Comparison of ENCODE assay signal across 24 mouse cellular contexts in the genomic region with DNA sequence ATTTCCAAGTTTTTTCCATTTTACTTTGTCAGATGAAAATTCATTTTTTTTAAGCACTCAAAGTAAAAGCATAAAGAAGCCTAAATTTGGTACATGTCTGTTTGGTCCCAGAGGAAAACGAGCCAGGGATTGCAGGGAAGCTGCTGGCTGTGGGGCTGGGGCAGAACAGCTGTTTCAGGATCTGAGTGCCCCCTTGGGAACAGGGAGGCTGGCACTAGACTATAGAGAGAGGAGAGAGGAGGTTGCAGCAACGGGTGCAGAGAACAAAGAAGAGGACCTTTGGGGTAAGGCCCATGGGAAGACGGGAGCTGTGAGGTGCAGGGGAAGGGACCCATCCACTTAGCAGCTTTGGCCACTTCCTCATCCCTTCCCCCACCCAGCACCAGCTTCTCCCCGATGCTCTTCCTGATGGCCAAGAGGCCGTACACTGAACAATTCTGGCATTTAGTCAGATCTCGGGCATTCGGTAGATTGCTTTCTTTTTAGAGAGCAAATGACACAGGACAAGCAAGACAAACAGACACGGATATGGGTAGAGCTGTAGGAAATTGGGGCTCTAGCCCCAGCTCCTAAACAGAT. TPM values are rescaled to one million over a fixed set of nuclear protein-coding genes. Genes with fewer than 3 reads are reported as not detected.
DNase-seq lines count a peak whose midpoint lies in the region; ATAC-seq and TF ChIP-seq lines count a peak whose summit lies in the region.
"Had no signal": no experiment of that assay in that cellular context is flagged by ENCODE, and none has a peak within 500 bp of the region (broad histone marks: within the 10 kb centered on the region; RNA-seq: fewer than 3 reads in every experiment).

No protein-coding gene starts in this region.

- H3K79me2 ChIP-seq in myocyte (ENCODE audit: control insufficient read depth, insufficient read depth), result no peaks in the 10 kb centered on the region

- H3K27ac ChIP-seq in hindbrain, embryonic 13.5 days, result peak overlapping the region; percentile 30; the same call in 1 of the 2 replicates
- no peak overlapping the region for H3K27ac ChIP-seq in hindbrain, embryonic 14.5 days
- H3K27ac ChIP-seq: embryonic facial prominence, embryonic 15.5 days; forebrain, embryonic 15.5 days; heart, embryonic 15.5 days had no signal

- no peak for ATAC-seq in hindbrain, embryonic 13.5 days (ENCODE audit: low FRiP score)
- ATAC-seq in hindbrain, embryonic 14.5 days (ENCODE audit: low FRiP score), result no peak
- ATAC-seq: forebrain, embryonic 15.5 days; hindbrain, embryonic 16.5 days had no signal

- H3K4me1 ChIP-seq in hindbrain, embryonic 13.5 days (replicated peaks), result peaks cover 26% of the 10 kb centered on the region
- no peaks in the 10 kb centered on the region for H3K4me1 ChIP-seq in hindbrain, embryonic 14.5 days (replicated peaks; ENCODE audit: control insufficient read depth, insufficient read depth, low read length)

- H3ac ChIP-seq in myocyte (ENCODE audit: control insufficient read depth, insufficient read length), result no peak overlapping the region

- H3K4me3 ChIP-seq in hindbrain, embryonic 13.5 days, result no peak overlapping the region
- H3K4me3 ChIP-seq in hindbrain, embryonic 14.5 days (replicated peaks; ENCODE audit: low read length), result no peak overlapping the region
- no peak overlapping the region for H3K4me3 ChIP-seq in myocyte
- H3K4me3 ChIP-seq: embryonic facial prominence, embryonic 15.5 days; erythroblast, embryonic 14.5 days; forebrain, embryonic 15.5 days; heart, embryonic 15.5 days had no signal

- 0 out of 2 replicates have a peak, but pooled peaks cover 4% of the 10 kb centered on the region for H3K27me3 ChIP-seq in hindbrain, embryonic 13.5 days
- H3K27me3 ChIP-seq in hindbrain, embryonic 14.5 days (ENCODE audit: control insufficient read depth, insufficient read depth, low read length), result no peaks in the 10 kb centered on the region
- no peaks in the 10 kb centered on the region for H3K27me3 ChIP-seq in myocyte (ENCODE audit: control insufficient read depth, insufficient read depth, insufficient read length)
- H3K27me3 ChIP-seq: forebrain, embryonic 15.5 days had no signal

- H3K9me3 ChIP-seq in hindbrain, embryonic 13.5 days, result peaks cover 5% of the 10 kb centered on the region; the same call in 1 of the 2 replicates
- H3K9me3 ChIP-seq in hindbrain, embryonic 14.5 days (ENCODE audit: control insufficient read depth, low read length), result no peaks in the 10 kb centered on the region
- H3K9me3 ChIP-seq: embryonic facial prominence, embryonic 15.5 days; forebrain, embryonic 15.5 days; heart, embryonic 15.5 days had no signal

- no peaks in the 10 kb centered on the region for H3K36me3 ChIP-seq in hindbrain, embryonic 13.5 days
- H3K36me3 ChIP-seq in hindbrain, embryonic 14.5 days (replicated peaks; ENCODE audit: control insufficient read depth, insufficient read depth), result no peaks in the 10 kb centered on the region
- H3K36me3 ChIP-seq in myocyte (ENCODE audit: control insufficient read depth, insufficient read depth), result no peaks in the 10 kb centered on the region
- H3K36me3 ChIP-seq: embryonic facial prominence, embryonic 15.5 days; forebrain, embryonic 15.5 days; heart, embryonic 15.5 days had no signal

- peak; percentile 17 for DNase-seq in adrenal gland, postnatal 14 days
- no peak for DNase-seq in adrenal gland, adult (ENCODE audit: inconsistent age in 2 of 2, low spot score in 1 of 2)
- DNase-seq in hindbrain, embryonic 14.5 days (ENCODE audit: low spot score), result no peak
- DNase-seq in retina, embryonic 14.5 days (ENCODE audit: low spot score), result peak; percentile 27
- no peak for DNase-seq in retina, postnatal 1 day
- DNase-seq in urinary bladder, postnatal 4 days (ENCODE audit: low spot score in 2 of 2), result no peak
- DNase-seq: adrenal gland, postnatal 36 days; cerebellum, adult 11 months; cerebellum, adult 9-10 months; cerebellum, postnatal 36 days; embryo, embryonic 11 days; gastrocnemius, postnatal 36 days; heart, adult 11 months; heart, postnatal 14 days; kidney, adult 11 months had no signal

- no peak overlapping the region for H3K4me2 ChIP-seq in hindbrain, embryonic 13.5 days
- H3K4me2 ChIP-seq in hindbrain, embryonic 14.5 days (replicated peaks), result no peak overlapping the region
- H3K4me2 ChIP-seq in myocyte (ENCODE audit: low read depth), result peak overlapping the region; percentile 58
- H3K4me2 ChIP-seq: embryonic facial prominence, embryonic 15.5 days; forebrain, embryonic 15.5 days; heart, embryonic 11.5 days; heart, embryonic 15.5 days had no signal

- no peak for TF ChIP-seq POLR2A in myocyte (IDR thresholded peaks at IDR 0.05; ENCODE audit: insufficient read length, low read depth)

- no peak overlapping the region for H3K9ac ChIP-seq in hindbrain, embryonic 13.5 days
- no peak overlapping the region for H3K9ac ChIP-seq in hindbrain, embryonic 14.5 days
- H3K9ac ChIP-seq: embryonic facial prominence, embryonic 15.5 days; forebrain, embryonic 15.5 days; heart, embryonic 15.5 days had no signal

- 61% methylated on average over 8 of the region's 8 CpGs for WGBS in hindbrain, embryonic 13.5 days
- WGBS in hindbrain, embryonic 14.5 days, result 67% methylated on average over 8 of the region's 8 CpGs

TF ChIP-seq in myocyte, 11 proteins besides CTCF, POLR2A, EP300 and RAD21:
- TF ChIP-seq TCF3 (IDR thresholded peaks at IDR 0.05; ENCODE audit: insufficient read length, low read depth) (no peak), E2F4 (IDR thresholded peaks at IDR 0.05; ENCODE audit: insufficient read depth) (no peak), USF1 (IDR thresholded peaks at IDR 0.05; ENCODE audit: low read depth) (no peak), TCF12 (IDR thresholded peaks at IDR 0.05; ENCODE audit: insufficient read depth, poor library complexity, severe bottlenecking) (peak; percentile 71), CEBPB (IDR thresholded peaks at IDR 0.05; ENCODE audit: insufficient read depth, poor library complexity, severe bottlenecking) (0 out of 2 replicates have a peak, but pooled peaks have one; percentile 44), MYOG (IDR thresholded peaks at IDR 0.05; ENCODE audit: control insufficient read depth in 1 of 3, insufficient read depth in 1 of 3, insufficient read length in 2 of 3, low read depth in 2 of 3) (peak in 2 of 3 experiments; percentile 69 to 74), REST (IDR thresholded peaks at IDR 0.05; ENCODE audit: insufficient read depth, insufficient read length) (no peak), SRF (IDR thresholded peaks at IDR 0.05; ENCODE audit: control insufficient read depth, insufficient read length, low read depth) (no peak), MYOD1 (IDR thresholded peaks at IDR 0.05; ENCODE audit: control insufficient read depth in 1 of 3, insufficient read length in 2 of 3, low read depth in 2 of 3) (peak in 2 of 3 experiments; percentile 85 to 87), POLR2AphosphoS2 (IDR thresholded peaks at IDR 0.05; ENCODE audit: insufficient read length, low read depth) (no peak)

RNA-seq across cellular contexts. Expression of gene Scn5a, which starts 50.0 kb away (rescaled TPM):
- total RNA-seq in adrenal gland, postnatal 14 days (2021), result 0.22 and 0.56 TPM in 2 replicates
- polyA plus RNA-seq in hindbrain, embryonic 13.5 days (2015; fragmentation: Nextera tagmentation; extraction: Ambion mirVana), result 0.25 and 0.32 TPM in 2 replicates
- polyA plus RNA-seq in hindbrain, embryonic 14.5 days (2014; fragmentation: Nextera tagmentation; extraction: Ambion mirVana), result 0.12 and 0.20 TPM in 2 replicates
- polyA plus RNA-seq in myocyte (2012; fragmentation: generic; extraction: Trizol), result 30.6 TPM
- total RNA-seq: hematopoietic stem cell, adult 5-6 weeks had no signal
- polyA plus RNA-seq: erythroblast, embryonic 14.5 days had no signal

Comparison
In these comparisons a context has a peak if more than half of its experiments do, and no peak if none do; other contexts are left out.
1. DNase-seq: peak in adrenal gland, postnatal 14 days (single experiment) and retina, embryonic 14.5 days (single experiment); none in adrenal gland, adult (0 of 2), hindbrain, embryonic 14.5 days (single experiment), retina, postnatal 1 day (single experiment) and urinary bladder, postnatal 4 days (0 of 2).
2. RNA of gene Scn5a, which starts 50.0 kb away (polyA plus RNA-seq): 30.6 TPM in myocyte (single experiment); 0.25 to 0.32 TPM in hindbrain, embryonic 13.5 days and 0.12 to 0.20 TPM in hindbrain, embryonic 14.5 days; every median in the first group is over 10 times any median in the second.